Mouse (Mus musculus): ENCODE measurements around the gene Mapkap1.

The Mapkap1 gene

GRCm38 (mm10) chr2:34563865-34564264, 157.3 kb downstream of the Mapkap1 start:
- no peaks in the 10 kb centered on the region for H3K27me3 ChIP-seq (ENCODE audit: control insufficient read depth, insufficient read depth, low read length, poor library complexity, severe bottlenecking)
- no peak for DNase-seq (ENCODE audit: low read depth, low spot score)

GRCm38 (mm10) chr2:34566146-34566545, 159.6 kb downstream of the Mapkap1 start:
- H3K36me3 ChIP-seq (ENCODE audit: control insufficient read depth, insufficient read depth, low read length, poor library complexity, severe bottlenecking), result peaks cover 6% of the 10 kb centered on the region; the same call in 1 of the 2 replicates
- DNase-seq (ENCODE audit: low read depth, low spot score), result no peak
- no peaks in the 10 kb centered on the region for H3K27me3 ChIP-seq (ENCODE audit: control insufficient read depth, insufficient read depth, low read length, poor library complexity, severe bottlenecking)

More at GRCm38 (mm10) chr2:34563865-34564264, 157.3 kb downstream of the Mapkap1 start:
- H3K36me3 ChIP-seq (ENCODE audit: control insufficient read depth, insufficient read depth, low read length, poor library complexity, severe bottlenecking), result 0 out of 2 replicates have a peak, but pooled peaks cover 2% of the 10 kb centered on the region

DNA sequence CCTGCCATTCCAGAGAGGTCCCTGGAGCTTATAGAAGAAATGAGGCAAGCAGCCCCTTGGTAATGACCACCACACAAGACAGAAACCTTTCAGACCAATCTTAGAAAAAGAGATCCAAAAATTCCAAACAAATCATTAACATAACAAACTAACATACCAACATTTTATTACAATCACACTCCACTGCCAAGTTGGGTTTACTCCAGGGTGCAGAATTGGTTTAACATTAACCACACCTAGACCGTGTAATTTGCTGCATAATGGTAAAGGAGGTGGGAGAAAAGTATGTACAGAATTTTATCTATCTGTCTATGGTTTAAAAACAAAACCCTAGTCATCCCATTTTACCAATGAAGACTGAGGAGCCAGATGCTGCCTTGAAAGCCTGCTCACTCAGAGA, 160.0 kb downstream of the Mapkap1 start:
- no peaks in the 10 kb centered on the region for H3K27me3 ChIP-seq (ENCODE audit: control insufficient read depth, insufficient read depth, low read length, poor library complexity, severe bottlenecking)
- H3K36me3 ChIP-seq (ENCODE audit: control insufficient read depth, insufficient read depth, low read length, poor library complexity, severe bottlenecking), result peaks cover 6% of the 10 kb centered on the region; the same call in 1 of the 2 replicates
- no peak for DNase-seq (ENCODE audit: low read depth, low spot score)

GRCm38 (mm10) chr2:34569131-34569530, 162.6 kb downstream of the Mapkap1 start:
- DNase-seq (ENCODE audit: low read depth, low spot score), result no peak
- Histone ChIP-seq H3K27me3 (ENCODE audit: control insufficient read depth, insufficient read depth, low read length, poor library complexity, severe bottlenecking) (no peaks in the 10 kb centered on the region), H3K36me3 (ENCODE audit: control insufficient read depth, insufficient read depth, low read length, poor library complexity, severe bottlenecking) (peaks cover 6% of the 10 kb centered on the region)

DNA sequence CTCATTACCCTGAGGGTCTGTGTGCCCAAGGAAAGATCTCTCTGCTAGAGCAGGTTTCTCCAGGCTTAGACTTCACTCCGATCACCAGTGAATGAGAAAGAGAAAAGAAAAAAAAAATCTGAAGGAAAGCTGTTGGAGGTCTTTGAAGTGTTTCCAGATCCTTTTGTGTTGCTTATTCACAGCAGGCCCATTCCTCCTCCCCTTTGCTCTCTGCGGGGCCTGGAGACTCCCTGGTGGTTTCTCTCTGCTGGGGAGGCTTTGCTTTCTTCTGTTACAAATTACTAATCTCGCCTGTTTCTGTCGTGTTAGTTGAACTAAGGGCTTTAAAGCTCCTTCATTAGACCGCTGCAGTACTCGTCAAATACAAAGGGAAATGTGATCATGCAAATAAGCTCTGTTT, 163.8 kb downstream of the Mapkap1 start:
- H3K36me3 ChIP-seq (ENCODE audit: control insufficient read depth, insufficient read depth, low read length, poor library complexity, severe bottlenecking), result peaks cover 6% of the 10 kb centered on the region
- H3K27me3 ChIP-seq (ENCODE audit: control insufficient read depth, insufficient read depth, low read length, poor library complexity, severe bottlenecking), result no peaks in the 10 kb centered on the region
- DNase-seq (ENCODE audit: low read depth, low spot score), result no peak

DNA sequence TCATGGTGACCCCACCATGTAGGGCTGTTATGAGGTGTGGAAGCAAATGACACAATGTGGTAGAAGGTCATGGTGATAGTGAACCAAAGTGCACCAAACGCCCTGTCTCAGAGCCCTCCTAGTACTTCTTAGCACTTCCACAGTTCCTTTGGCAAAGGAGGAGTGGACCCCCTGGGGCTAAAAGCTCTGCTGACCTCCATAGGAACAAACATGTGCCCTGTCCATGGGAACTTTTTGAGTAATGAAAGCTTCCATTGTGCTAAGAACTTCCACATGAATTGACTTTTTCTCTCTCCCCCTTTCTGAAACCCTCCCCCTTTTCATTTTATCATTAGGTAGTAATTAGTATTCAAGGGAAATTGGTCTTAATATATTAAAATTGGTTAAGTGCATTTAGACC, 164.5 kb downstream of the Mapkap1 start:
- DNase-seq (ENCODE audit: low read depth, low spot score), result no peak
- no peaks in the 10 kb centered on the region for H3K27me3 ChIP-seq (ENCODE audit: control insufficient read depth, insufficient read depth, low read length, poor library complexity, severe bottlenecking)
- peaks cover 6% of the 10 kb centered on the region for H3K36me3 ChIP-seq (ENCODE audit: control insufficient read depth, insufficient read depth, low read length, poor library complexity, severe bottlenecking)

- Histone ChIP-seq H3K27me3 (ENCODE audit: control insufficient read depth, insufficient read depth, low read length, poor library complexity, severe bottlenecking) (no peaks in the 10 kb centered on the region), H3K36me3 (ENCODE audit: control insufficient read depth, insufficient read depth, low read length, poor library complexity, severe bottlenecking) (peaks cover 6% of the 10 kb centered on the region)
- no peak for DNase-seq (ENCODE audit: low read depth, low spot score)
Observed at GRCm38 (mm10) chr2:34573073-34573472, 166.5 kb downstream of the Mapkap1 start.

DNA sequence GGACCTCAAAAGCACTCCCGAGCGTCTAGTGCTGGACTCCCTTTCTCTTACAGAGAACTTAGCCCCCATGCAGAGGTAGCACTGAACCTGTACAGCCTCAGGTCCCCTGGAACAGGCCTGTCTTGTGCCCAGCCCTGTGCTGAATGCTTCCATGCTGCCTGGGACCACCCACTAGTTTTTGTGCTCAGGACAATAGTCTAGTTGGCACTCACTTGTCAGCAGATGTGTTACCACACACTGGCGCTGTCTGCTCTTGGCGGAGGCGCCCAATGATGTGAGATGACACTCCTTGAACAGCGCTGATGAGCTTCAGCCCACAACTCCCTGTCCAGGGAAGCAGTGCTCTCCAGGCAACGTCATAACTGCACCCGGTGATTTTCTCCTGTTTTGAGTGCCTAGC, 182.0 kb downstream of the Mapkap1 start:
- H3K36me3 ChIP-seq (ENCODE audit: control insufficient read depth, insufficient read depth, low read length, poor library complexity, severe bottlenecking), result peaks cover 4% of the 10 kb centered on the region
- no peak for DNase-seq (ENCODE audit: low read depth, low spot score)
- H3K27me3 ChIP-seq (ENCODE audit: control insufficient read depth, insufficient read depth, low read length, poor library complexity, severe bottlenecking), result no peaks in the 10 kb centered on the region

DNA sequence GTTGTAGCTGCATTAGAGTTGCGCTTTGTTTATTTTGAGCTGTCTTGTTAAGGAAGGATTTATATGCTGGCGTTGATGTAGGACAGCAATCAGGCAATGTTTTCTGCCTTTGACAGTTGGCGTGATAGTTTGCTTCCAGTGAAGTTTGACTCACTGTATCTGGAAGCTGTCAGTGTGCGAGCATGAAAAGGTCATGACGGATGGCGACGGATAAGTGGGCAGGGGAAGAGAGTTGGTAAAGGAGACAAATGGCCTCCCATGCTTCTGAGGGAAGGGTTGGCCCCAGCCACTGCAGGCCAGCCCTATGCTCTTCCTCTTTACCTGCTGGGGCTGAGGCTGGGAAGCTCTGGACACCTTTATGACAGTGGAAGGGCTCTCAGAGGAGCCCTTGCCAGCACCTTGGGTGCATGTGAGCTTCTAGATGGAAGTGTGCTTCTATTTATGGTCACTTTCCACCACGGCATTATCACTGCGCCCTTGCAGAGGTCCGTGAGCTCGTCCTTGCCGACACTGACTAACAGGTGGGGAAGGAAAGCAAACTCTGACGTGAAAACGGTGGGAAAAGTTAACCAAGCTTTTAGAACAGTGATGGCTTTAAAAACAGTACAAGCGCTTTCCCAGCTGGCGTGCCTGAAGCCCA, 185.3 kb downstream of the Mapkap1 start:
- Histone ChIP-seq H3K27me3 (ENCODE audit: control insufficient read depth, insufficient read depth, low read length, poor library complexity, severe bottlenecking) (no peaks in the 10 kb centered on the region), H3K36me3 (ENCODE audit: control insufficient read depth, insufficient read depth, low read length, poor library complexity, severe bottlenecking) (peaks cover 2% of the 10 kb centered on the region)
- no peak for DNase-seq (ENCODE audit: low read depth, low spot score)

DNA sequence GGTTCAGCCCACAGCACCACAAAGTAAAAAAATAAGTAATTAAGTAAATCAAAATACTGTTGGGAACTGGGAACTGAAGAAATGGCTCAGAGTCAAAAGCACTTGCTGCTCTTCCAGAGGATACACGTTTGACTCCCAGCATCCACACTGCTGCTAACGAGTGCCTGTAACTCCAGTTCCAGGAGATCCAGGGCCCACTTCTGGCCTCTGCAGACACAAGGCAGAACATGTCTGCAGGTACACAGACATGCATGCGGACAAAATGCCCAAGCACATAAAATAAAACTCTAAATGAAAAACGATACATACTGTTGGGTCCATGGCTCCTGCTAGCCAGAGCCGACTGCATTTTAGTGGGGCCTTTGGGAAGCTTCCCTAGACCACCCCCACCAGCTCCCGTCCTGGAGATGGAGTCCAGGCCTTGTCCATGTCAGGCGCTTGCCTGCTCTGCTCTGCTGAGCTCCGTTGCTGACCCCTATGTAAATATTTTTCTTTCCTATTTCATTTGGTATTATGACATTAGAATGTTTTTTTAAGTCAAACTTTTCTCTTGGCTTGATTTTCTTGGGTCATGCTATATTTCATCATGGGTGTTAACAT, 185.9 kb downstream of the Mapkap1 start:
- H3K36me3 ChIP-seq (ENCODE audit: control insufficient read depth, insufficient read depth, low read length, poor library complexity, severe bottlenecking), result peaks cover 2% of the 10 kb centered on the region
- DNase-seq (ENCODE audit: low read depth, low spot score), result no peak
- H3K27me3 ChIP-seq (ENCODE audit: control insufficient read depth, insufficient read depth, low read length, poor library complexity, severe bottlenecking), result no peaks in the 10 kb centered on the region

GRCm38 (mm10) chr2:34594001-34594400, 187.4 kb downstream of the Mapkap1 start:
- peaks cover 5% of the 10 kb centered on the region for H3K36me3 ChIP-seq (ENCODE audit: control insufficient read depth, insufficient read depth, low read length, poor library complexity, severe bottlenecking)
- no peak for DNase-seq (ENCODE audit: low read depth, low spot score)

GRCm38 (mm10) chr2:34599606-34600255, 193.2 kb downstream of the Mapkap1 start:
- DNase-seq (ENCODE audit: low read depth, low spot score), result no peak
- 0 out of 2 replicates have a peak, but pooled peaks cover 3% of the 10 kb centered on the region for H3K36me3 ChIP-seq (ENCODE audit: control insufficient read depth, insufficient read depth, low read length, poor library complexity, severe bottlenecking)
- no peaks in the 10 kb centered on the region for H3K27me3 ChIP-seq (ENCODE audit: control insufficient read depth, insufficient read depth, low read length, poor library complexity, severe bottlenecking)

More at GRCm38 (mm10) chr2:34594001-34594400, 187.4 kb downstream of the Mapkap1 start:
- no peaks in the 10 kb centered on the region for H3K27me3 ChIP-seq (ENCODE audit: control insufficient read depth, insufficient read depth, low read length, poor library complexity, severe bottlenecking)

- DNase-seq (ENCODE audit: low read depth, low spot score), result no peak
- Histone ChIP-seq H3K27me3 (ENCODE audit: control insufficient read depth, insufficient read depth, low read length, poor library complexity, severe bottlenecking) (no peaks in the 10 kb centered on the region), H3K36me3 (ENCODE audit: control insufficient read depth, insufficient read depth, low read length, poor library complexity, severe bottlenecking) (0 out of 2 replicates have a peak, but pooled peaks cover 3% of the 10 kb centered on the region)
Observed at GRCm38 (mm10) chr2:34600734-34601133, 194.2 kb downstream of the Mapkap1 start.

DNA sequence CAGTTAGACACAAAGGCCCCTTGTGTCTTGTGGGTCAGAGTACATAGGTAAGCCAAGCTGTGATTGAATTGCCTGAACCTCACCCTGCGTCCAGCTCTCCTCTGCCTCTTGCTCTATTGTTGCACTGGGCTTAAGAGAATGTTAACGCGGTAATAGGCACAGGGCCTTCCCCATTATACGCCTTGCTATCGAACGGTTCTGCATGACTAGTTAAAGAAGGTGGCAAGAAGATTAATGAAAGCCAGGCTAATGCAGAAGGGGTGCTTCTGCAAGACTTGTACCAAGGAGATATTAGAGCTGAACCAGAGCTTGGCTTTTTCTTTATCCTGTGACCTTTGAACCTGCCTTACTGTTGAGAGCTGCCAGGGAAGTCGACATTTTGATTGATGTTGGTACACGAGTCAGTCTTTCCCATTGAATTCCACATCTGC, 195.6 kb downstream of the Mapkap1 start:
- no peak for DNase-seq (ENCODE audit: low read depth, low spot score)

GRCm38 (mm10) chr2:34602896-34603295, 196.3 kb downstream of the Mapkap1 start:
- Histone ChIP-seq H3K36me3 (ENCODE audit: control insufficient read depth, insufficient read depth, low read length, poor library complexity, severe bottlenecking) (peaks cover 5% of the 10 kb centered on the region; the same call in 1 of the 2 replicates), H3K27me3 (ENCODE audit: control insufficient read depth, insufficient read depth, low read length, poor library complexity, severe bottlenecking) (no peaks in the 10 kb centered on the region)
- no peak for DNase-seq (ENCODE audit: low read depth, low spot score)

More for the DNA sequence above, 195.6 kb downstream of the Mapkap1 start:
- Histone ChIP-seq H3K36me3 (ENCODE audit: control insufficient read depth, insufficient read depth, low read length, poor library complexity, severe bottlenecking) (peaks cover 5% of the 10 kb centered on the region; the same call in 1 of the 2 replicates), H3K27me3 (ENCODE audit: control insufficient read depth, insufficient read depth, low read length, poor library complexity, severe bottlenecking) (no peaks in the 10 kb centered on the region)
